Mouse (Mus musculus): Measurements from ENCODE around the gene Npl.

Npl gene

DNA sequence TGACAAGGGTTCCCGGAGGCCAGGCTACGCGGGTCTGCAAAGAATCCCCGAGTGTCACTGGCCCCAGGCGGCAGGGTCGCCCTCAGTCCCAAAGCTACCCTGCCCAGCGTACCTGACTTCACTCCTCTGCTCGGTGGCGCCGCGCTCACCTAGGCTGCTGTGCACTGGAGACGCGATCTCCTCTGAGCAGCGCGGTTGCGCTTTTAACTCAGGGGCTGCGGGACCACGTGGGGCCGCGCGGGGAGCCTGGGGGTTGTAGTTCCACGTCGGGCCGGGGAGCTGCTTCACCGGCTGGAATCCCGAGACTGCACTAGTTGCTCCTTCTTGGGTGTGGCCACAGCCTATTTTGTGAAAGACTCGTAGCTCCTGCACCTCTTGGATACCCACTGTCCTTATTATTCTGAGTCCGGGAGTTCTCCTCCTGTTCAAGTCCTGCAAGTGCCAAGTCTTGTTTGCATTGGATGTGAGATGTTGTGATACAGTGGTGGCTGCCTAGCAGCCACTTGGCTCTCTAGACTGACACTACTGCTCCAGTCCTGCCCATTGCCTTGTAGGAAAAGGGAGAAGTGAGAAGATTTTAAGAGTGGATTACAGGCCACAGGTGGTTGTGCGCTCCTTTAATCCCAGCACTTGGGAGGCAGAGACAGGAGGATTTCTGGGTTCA, at the start of gene Npl:
Gene Npl, minus strand, starts transcription at position 510 of the 664 bp plus-strand sequence.
- DNase-seq = peak; percentile 77

DNA sequence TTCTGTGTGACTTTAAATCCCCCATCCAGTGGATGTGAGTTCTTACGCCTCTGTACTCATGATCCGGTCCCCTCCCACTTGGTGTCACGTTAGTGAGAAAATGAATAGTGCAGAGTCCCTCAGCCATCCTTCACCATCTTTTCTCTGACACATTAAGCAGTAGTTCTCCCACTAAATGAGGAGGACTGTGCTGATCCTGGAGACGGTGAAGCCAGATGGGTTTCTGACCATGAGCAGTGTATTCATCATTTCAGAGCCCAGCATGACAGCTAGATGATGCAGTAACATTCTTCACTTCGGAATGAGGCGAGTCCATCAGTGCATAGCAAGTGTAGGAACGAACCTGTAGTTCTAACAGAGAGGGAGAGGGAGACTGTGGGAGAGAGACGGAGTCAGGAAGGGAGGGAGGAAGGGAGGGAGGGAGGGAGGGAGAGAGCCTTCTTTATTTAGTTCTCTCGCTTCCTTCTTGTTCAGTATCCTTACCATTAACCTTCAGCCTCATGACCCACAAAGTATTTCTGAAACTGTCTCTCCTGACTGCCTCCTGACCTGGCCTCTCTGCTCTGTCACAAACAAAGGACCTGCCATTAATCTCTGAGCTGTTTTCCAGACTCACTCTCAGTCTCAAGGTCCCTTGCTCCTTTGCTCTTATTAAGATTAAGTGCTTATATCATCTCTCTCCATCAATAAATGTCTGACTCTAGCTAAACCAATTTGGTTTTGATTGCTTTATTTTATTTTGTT, 49.6 kb upstream of the Npl start:
- no peak for DNase-seq

DNA sequence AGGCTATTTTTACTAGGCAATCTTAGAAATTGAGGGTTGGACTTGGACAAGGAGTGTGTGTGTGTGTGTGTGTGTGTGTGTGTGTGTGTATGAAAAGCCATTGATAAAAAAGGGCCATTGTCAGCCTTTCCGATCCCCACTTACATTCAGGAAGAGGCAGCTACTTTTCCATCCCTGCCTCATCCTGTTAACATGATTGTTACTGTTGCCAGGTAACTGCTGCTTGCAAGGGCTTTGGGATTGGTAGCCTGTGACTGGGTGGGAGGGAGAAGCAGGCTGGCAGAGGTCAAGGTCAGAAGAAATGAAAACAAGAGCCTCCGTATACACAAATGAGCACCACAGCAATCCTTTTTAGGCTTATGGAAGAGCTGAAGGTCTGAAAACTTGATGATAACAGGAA, 48.9 kb upstream of the Npl start:
- no peak for DNase-seq

DNA sequence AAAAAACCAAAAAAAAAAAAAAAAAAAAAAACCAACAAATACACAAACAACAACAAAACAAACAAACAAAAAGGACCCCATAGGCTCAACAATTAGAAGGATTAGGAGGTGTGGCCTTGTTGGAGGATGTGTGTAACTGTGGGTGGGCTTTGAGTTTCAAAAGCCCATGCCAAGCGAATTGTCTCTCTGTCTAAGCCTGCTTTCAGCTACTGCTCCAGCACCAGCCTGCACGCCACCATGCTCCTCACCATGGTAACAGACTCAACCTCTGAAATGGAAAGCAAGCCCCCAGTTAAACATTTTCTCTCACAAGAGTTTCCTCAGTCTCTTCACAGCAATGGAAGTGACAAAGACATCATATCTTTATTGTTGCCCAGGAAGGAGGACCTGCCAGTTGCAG, 43.8 kb upstream of the Npl start:
- DNase-seq = no peak

DNA sequence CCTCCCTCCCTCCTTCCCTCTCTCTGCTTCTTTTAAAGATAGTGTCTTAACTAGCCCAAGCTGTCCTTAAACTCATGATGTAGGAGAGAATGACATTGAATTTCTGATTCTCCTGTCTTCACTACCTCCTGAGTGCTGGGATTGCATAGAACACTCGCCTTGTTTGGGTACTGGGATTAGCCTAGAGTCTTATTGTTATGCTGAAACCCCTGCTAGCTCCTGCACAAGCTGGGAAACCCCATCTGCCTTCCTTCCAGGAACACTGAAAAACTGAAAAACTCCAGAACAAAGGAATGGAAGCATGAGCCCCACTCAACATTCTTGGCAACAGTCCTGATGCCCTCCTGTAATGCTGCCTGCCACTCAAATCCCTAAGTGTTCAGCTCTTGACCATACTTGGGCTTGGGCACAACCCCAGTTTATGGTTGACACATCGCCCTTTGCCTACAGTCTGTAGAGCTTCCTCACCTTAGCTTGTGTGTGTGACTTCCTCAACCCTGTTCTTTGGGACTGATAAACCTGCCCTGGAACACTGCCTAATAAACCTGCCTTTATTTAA, 40.4 kb upstream of the Npl start:
- no peak for DNase-seq

DNA sequence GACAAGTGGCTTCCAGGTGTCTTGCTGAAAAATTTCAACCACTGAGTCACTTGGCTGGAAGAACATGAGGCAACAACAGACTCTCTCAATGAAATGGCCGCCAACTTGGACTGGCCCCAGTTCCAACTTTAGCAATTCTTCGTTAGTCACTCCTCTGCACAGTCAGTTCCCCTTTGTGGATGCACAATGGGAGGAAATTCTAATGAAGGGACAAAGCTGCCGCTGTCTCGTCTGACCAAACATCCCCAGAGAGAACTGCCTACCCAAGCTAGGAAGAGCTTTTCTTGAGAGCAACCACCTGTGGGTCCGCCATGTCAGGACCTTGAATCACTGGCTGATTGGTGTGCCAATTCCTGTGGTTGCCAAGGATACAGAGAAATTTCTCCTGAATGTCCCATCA, 38.1 kb upstream of the Npl start:
- no peak for DNase-seq

DNA sequence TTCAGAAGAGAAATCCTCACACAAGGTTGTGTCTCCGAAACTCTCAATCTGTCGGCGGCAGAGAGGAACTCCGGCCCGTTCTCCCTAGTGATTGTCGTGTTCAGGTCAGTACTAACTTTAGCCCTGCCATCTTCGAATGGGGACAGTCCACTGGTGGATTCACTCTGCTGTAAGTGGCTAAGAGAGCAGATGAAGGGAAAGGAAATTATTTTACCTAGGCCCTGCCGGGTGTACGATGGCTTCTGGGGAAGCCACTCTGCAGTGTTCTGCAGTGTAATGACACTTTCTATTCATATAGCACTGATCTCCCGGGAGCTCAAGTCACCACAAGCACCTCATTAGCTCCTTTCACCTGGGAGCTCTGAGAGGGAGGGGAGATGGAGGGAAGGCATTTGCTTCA, 37.0 kb upstream of the Npl start:
- DNase-seq = no peak

DNA sequence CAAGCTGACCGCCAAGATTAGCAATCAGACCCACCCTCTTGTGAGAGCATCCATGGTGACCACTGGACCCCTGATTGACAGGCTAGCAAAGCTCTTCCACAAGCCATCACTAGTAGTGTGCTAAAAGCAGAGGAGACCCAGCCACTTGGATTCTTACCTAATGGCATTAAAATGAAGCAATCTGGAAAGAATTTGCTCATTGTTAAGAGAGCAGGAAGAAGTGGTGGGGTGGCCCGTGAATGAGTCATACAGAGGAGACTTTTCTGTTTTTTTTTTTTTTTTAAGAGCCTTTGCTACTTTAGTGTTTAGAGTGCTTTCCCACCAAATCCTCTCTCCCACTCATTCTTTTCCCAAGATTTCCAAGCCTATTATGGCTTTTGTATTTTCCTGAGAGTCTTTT, 35.9 kb upstream of the Npl start:
- no peak for DNase-seq

DNA sequence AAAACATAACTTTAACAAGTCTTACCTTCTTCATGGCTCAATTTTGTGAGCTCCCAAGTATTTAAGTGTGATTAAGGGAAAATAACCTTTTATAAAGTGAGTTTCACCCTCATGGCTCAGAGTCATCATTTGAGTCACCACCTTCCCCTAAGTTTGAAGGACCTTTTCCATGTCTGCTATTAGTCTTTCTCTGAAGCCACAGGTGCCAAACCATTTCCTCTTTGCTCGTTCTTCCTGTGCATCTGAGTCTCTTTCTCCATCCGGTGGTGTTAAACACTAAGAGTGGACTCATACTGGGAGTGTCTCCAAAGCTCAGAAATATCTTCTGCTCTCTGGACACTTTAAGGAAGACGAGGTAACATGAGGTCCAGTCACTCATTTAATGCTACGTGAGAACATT, 33.3 kb upstream of the Npl start:
- DNase-seq = no peak

DNA sequence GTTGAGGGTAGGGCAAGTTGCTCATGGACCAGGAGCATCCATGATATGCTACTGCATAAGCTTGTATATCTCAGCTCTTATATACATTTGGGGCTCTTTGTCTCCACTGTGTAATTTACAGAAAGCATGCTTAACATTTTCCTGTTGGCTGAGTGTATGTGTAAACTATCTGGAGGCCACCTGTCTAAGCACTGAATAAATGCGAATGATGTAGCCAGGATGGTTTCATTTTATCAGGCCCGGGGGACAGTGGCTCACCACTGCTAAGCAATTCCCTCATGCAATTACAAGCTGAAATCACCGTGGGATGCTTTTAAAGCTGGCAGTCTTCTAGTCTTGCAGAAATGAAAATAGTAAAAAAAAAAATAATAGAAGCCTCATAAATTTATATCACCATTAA, 24.9 kb upstream of the Npl start:
- DNase-seq = no peak

DNA sequence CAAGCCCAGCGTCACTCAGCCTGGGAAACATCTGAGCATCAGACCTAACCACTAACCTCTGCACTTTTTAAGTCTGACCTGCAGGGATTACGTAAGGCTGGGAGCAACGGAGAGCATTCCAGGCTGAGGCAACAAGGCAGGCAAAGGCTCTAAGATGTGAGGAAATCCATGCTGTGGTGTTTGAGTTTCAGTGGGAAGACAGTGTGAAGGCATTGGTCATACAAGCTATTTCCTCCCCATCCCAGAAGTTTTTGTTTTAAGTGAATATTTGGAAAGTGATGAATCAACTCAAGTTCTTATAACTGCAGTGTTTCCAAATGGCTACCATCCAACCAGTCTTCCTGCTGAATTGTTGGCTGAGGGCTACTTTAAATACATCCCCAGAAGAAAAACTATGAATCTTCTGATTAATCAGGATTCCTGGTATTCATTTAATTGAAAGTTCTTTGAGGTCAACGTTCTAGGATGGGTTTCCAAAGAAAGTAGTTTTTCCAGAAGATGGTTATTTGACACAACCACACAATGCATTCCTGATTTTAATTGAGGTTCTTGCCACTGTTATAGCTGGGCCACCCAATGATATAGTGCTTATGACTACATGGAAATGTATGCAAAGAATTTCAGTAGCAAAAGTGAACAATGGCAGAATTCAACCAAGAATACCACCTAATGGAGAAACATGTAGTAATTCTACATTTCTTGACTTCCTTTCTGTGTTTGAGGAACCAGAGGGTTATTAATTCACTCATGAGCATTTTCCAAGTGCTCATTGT, 22.6 kb upstream of the Npl start:
- no peak for DNase-seq

DNA sequence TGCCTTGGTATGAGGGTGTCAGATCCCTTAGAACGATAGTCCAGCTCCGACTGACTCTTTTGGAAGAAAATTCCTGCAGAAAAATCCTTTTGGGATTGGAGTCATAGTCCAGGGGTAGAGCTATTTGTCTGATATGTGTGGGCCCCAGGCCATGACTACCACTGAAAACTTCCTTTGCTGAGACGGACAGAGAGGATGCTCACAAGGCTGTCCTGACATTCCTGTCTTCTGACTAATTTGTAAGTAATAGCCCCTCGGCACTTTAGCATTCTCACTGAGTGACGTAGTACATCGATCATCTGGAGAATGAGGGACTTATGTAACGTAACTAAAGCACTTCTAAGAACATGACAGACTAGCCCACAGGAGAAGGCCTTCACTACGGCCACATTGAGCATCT, 15.9 kb upstream of the Npl start:
- no peak for DNase-seq

DNA sequence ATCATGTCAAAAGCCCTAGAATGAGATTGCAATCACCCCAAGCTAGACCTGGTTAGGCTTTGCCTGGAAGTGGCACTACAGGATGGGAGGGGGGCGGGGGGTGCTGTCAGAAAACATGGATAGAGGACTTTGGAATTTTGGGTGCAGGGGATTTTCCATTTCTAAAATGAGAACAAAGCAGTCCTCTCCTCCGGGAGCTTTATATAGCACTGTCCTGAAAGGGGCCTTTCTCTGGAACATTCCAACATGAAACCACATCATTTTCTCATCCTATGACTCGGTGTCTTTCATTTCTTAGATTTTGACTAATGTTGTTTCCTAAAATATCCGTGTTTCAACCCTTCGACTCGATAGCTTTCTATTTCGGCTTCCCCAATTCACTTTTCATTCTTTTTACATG, 14.9 kb upstream of the Npl start:
- DNase-seq = no peak

DNA sequence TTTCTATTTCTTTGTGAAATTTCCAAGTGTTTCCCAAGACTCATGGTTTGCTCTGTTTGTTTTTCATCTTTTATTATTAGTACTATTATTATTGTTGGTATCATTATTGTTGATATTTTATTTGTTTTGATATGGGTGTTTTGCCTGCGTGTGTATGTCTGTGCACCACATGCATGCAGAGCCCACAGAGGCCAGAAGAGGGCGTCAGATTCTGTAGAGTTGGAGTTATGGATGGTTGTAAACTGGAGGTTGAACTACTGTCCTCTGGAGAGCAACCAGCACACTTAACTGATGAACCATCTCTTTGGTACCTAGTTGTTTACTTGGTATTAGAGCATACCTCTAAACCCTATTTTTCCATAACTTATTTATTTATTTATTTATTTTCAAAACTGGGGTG, 13.8 kb upstream of the Npl start:
- DNase-seq = no peak

DNA sequence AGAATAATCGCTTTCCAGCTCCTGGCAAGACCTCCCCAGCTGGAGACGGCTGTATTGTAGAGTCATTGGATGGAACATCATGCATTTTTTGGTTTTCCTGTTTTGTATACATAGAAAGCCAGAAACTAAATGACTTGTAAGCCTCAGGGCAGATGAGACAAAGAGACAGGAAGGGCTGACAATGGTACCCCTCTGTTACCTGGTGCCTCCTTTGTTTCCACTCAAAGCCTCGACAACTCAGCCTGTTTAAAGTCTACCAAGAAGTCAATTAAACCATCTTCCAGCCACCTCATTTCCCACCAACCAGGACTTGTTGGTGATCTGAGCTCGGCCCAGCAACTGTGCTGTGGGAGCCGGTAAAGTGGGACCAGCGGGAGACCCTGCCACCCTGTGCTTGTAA, 11.0 kb upstream of the Npl start:
- no peak for DNase-seq

DNA sequence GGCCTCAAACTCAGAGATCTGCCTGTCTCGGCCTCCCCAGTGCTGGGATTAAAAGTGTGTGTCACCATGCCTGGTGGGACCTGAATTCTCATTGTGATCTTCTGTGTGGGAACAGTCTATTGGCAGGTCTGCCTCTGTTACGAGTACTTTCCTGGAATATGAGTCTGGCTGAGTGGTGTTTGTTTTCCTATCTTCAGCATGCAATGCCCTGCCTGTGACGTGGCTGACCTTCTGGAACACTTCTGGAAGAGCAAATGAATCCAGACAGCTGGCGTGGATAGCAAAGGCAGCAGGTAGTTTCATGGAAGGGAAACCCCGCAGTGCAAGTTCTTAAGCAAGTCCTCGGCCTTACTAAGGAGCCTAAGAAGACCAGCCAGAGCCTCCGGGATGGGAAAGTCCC, 9.9 kb upstream of the Npl start:
- DNase-seq = no peak

DNA sequence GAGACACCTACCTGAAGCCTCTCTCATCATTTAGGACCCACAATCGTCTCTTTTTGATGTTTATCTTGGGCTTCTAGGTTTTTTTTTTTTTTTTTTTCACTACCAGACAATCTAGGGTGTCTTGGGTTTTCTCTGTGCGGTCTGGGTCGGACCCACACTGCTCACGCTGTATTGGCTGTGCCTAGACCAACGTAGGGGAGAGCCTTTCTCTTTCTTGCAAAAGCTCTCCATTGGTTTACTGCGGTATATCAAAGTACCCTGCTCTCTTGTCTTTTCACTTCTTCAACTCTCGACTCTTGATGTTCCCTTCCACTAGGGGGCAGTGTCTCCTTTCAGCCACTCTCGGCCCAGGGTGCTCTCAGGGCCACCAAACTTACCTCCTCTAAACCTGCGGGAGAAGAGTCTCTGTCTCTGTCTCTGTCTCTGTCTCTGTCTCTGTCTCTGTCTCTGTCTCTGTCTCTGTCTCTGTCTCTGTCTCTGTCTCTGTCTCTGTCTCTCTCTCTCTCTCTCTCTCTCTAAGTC, 9.3 kb upstream of the Npl start:
- DNase-seq = peak; percentile 64

DNA sequence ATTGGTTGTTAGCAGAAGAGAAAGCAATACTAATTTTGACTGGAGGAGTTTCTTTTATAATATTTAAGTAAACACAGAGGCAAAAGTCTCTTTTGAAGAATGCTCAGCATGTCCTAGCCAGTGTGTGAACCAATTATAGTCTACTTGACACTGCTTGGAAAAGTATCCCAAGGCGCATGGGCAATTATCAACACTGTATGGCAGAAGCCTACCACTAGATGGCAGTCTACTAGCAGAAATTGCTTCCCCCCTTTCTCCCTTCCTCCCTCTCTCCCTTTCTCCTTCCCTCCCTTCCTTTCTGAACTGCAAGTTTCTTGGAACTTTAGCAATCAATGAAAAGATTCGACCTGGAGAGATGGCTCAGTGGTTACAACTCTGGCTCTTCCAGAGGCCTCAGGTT, 7.1 kb upstream of the Npl start:
- DNase-seq = peak; percentile 23

DNA sequence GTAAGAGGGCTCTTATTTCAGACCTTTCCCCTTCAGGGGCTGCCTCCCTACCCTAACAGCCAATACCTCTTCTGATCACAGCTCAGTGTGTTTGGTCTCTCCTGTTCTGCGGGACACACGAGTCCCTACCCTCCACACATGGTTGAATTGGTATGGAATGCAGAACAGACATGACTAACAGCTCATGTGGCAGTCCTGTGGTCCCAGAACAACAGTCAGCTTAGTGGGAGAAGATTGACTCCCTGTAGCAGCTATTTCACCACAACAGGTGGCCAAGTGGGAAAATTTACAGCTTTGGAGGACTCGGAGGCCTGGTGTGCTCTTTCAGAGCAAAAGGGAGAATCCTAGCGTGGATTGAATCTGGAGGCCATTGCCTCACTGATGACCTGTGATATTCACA, 6.4 kb upstream of the Npl start:
- DNase-seq = no peak

DNA sequence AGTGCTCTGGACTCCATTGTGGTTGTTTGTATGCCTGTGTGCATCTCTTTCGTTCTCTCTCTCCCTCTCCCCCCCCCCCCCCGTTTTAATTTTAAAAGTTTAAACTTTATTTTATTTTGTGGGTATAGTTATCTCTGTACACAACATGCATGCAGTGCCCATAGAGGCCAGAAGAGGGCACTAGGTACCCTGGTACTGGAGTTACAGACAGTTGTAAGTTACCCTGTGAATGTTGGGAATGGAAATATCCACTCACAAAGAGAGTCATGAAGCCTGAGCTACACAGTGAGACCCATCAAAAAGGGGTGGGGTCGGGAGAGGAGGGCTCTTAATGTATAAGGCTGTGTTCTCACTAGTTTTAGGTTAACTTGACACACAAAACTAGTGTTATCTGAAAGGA, 969 bp upstream of the Npl start:
- peak; percentile 59 for DNase-seq

DNA sequence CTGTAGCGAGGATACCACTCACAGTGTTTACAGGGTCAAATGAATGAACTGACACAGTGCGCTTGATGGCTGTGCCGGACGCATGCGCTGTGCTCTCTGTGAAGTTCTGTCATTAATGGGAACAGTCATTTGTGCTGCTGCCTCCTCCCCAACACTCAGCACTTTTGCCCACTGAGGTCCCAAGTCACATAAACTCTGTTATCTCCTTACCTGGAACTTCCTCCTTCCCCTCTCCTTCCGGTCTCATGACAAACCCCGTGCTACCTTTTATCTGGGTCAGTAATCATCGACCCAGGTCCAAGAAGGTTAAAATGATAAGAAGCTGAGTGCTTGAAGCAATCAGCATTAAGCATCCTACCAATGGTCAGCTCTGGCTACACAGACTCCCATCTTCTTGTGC, 2.3 kb downstream of the Npl start:
- no peak for DNase-seq

DNA sequence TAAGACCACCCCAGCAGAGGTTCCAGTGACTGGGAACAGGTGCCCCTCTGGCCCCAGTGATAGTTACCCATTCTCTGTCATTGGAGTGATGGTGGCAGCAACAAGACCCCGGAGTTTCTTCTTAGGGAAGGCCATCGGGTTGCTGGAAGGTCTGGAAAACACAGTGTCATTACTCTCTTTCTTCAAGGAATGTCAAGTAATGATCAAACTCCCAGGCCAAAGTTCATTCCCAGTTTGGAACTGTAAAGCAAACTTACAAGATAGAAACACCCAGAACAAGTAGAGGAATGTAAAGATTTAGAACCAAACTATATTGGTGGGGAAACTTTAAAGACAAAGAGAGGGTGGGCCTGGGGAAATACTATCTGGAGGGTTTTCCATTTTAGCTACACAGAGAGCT, 4.6 kb downstream of the Npl start:
- peak; percentile 9 for DNase-seq

DNA sequence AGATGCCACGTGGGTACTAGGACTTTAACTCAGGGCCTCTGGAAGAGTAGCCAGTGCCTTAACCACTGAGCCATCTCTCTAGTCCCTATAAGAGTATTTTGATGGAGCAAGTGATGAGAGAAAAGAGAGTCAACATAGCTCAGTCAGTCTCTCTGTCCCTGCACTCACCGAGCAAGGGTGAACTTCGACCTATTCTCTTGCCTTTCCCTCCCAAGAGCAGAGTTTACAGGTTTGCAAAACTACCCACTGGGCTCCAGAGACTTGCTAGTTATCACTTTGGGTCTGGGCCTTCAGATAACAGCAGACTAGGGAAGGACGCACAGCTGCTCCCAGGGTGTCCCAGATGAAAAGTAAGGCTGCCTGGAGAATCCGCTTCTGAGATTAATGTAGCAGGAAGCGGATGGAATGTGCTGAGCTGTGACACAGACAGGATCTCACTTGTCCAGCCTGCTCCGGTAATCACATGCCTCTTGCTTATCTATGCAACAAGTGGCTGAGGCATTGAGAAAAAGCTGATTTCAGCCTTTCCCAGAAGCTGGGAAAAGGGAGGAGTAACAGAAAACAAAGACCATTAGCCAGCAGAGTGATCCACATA, 7.0 kb downstream of the Npl start:
- DNase-seq = peak; percentile 63
